Mouse (Mus musculus) right cerebral cortex, postnatal 14 days (tissue): Measurements from ENCODE around the gene Asb3.
"Not testable (repeated sequence)": the region's sequence is repeated elsewhere in the genome, so short reads cannot be mapped to it uniquely, and the experiment has no call there.

Experiments
- DNase-seq: peaks from one replicate; pipeline ENCODE4 v3.0.0; 2022

Asb3 gene

DNA sequence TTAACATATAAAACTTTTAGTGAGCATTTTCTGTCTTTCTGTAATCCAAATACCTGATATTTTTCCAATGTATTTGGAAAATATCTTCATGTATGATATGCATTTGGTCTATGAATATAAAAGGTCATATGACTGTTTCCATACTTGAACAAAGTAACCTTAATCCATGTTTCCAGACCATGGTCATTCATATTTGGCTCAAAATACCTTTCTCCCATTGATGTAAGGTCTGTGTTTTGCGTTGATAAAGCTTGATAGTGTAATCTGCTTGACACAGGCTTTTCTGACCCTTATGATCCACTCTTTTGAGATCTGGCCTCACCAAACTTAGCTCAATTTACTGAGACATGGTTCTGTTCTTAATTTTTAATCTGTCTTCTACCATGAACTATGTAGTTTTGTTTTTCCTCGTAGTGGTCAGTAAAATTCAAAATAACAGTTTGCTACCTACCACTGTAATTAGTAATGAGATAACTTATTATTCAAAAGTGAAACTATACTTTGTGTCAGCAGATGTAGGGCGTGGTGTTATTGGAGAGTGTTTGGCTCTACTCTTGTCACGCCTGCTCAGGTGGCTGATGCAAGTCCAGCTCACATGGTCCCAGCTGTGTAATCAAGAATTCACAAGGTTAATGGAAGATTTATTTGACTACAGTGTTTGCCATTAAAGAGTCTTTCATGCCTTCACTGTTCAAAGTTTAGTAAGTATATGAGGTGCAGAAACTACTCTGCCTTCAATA is 116.1 kb downstream of the Asb3 start:
- no peak for DNase-seq

DNA sequence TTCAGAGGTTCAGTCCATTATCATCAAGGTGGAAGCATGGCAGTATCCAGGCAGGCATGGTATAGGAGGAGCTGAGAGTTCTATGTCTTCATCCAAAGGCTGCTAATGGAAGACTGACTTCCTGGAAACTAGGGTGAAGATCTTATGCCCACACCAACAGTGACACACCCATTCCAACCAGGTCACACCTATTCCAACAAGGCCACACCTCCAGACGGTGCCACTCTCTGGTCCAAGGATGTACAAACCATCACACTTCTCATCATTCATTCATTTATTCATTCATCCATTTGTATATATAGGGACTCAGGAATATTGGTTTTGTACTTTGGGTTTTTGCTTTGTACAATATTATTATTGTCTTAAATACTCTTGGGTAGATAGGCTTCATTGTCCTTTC is 124.5 kb downstream of the Asb3 start:
- not testable (repeated sequence) for DNase-seq

DNA sequence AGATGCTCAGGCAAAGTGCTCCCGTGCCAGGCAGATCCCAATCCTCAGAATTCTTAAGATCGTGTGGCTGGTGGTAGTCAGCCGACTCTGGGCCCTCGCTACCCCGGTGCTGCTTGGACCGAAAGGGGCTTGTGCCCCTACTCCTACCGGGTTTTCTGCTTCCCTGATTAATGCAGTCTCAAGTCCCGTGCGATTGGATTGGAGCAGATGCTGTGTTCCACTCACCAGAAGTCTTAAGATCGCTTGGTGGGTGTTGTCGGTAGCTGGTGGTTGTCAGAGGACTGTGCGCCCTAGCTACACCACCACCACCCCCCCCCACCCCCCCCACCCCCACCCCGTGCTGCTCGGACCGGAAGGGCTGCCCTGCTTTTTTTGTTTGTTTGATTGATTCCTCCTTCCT is 132.2 kb downstream of the Asb3 start:
- not testable (repeated sequence) for DNase-seq

DNA sequence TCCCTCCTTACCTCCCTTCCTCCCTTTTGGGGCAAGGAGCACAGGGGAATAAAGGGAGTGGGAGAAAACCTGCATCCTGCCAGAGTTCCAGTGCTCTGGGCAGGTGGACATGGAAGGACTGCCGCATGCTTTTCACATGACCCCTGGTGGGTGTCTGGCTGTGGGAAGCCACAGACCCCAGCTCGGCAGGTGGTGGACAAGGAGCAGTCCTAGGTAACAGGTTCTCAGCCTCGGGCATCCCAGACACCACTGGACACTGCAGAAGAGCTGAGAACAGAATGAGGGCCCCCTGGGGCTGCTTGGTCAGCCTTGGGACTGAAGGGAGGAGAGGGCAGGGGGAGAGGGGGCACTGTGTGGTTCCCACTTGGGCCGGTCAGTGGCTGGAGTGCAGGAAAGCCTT is 149.7 kb downstream of the Asb3 start:
- no peak for DNase-seq

DNA sequence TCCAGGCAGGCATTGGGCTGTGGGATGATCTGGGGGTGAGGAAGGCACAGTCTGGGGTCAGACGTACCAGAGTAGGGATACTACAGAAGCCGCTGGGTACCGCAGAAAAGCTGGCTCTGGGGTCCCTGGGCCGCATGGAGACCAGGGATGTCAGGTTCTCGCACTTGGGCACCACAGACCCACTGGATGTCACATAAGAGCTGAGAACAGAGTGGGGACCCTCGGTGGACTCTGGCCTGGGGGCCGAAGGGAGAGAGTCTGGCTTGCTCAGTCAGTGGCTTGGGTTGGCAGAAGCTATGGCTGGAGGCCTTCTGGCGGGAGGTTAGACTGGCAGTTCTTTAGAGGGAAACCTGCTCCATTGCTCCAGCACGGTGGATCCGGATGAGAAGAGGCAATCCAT is 204.8 kb downstream of the Asb3 start:
- DNase-seq = no peak

DNA sequence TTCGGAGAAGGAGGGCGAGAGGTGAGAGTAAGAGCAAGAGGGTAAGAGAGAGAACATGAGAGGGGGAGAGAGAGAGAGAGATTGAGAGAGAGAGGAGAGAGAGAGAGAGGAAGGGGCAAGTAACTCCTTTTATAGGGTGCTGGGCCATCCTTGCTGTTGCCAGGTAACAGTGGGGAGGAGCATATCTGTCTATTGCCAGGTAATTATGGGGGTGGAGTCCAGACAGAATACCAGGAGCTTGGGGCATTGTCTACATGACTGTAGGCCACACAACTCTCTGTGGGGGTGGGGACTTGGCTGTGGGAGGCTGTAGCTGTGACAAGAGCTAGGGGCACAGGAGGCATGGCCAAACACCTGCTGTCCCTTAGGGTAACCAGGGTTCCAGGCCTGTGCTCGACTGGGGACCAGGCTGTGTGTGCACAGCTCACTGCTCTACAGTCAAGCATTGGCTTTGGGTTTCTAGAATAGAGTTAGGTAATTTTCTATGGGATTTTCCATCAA is 205.3 kb downstream of the Asb3 start:
- DNase-seq = no peak

DNA sequence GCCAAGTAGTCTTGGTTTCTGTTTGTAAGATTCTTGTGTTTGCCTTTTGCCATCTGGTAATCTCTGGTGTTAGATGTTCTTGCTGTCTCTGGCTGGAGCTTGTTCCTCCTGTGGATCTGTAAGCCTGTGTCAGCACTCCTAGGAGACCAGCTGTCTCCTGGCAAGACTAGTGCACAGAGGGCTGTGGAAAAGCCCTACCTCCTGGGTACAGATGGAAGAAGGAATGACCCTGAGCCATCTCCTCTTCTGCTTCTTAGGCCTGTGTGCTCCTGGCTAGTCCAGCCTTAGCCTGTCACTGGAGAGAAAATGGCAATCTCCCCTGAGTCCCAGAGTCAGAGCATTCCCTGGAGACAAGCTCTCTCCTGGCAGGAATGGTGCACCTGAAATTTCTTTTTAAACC is 214.3 kb downstream of the Asb3 start:
- DNase-seq = not testable (repeated sequence)

DNA sequence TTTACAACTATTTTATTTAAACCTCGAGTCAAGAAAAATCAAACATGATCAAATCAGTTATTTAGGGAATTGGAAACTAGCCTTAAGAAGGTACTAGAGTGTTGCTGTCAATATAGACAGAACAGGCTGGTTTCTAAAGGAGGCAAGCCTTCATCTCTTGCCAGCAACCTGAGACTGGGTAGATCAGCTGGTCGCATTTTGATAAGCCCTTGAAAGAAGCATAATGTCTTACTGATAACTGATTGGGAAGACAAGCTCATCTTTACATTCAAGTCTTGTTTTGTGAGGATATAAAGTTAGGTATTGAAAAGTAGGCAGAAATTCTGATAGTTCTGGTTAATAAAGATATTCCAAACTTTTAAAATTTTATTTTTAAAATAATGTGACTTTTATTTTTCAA is 217.0 kb downstream of the Asb3 start:
- no peak for DNase-seq

DNA sequence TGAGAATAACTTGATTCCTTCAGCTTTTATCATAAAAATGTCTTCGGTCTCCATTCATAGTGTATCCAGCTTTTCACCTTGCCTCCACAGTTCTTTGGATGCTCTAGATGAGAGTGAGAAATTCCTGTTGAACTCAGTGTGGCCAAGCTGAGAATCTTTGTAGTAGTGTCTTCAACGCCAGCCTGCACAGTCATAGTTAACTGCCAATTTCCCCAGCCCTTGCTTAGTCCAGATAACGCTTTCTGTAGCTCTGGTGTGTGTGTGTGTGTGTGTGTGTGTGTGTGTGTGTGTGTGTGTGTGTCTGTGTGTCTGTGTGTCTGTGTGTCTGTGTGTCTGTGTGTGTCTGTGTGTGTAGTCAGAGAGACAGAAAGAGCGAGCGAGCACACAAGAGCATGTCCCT is 220.1 kb downstream of the Asb3 start:
- DNase-seq = no peak

DNA sequence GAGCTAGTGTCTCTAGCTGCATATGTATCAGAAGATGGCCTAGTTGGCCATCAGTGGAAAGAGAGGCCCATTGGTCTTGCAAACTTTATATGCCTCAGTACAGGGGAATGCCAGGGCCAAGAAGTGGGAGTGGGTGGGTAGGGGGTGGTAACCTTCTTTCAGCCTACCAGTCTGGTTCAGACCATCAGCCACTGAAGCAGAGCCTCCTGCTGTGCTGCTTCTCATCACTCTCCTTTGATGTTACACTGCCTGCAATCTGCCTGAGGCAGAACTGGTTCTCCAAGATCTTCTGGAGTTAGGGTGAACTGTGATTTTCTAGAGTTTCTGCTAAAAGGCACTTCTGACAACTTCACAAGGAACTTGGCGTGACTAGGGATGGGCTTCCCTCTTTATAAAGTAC is 241.7 kb downstream of the Asb3 start:
- DNase-seq = not testable (repeated sequence)

DNA sequence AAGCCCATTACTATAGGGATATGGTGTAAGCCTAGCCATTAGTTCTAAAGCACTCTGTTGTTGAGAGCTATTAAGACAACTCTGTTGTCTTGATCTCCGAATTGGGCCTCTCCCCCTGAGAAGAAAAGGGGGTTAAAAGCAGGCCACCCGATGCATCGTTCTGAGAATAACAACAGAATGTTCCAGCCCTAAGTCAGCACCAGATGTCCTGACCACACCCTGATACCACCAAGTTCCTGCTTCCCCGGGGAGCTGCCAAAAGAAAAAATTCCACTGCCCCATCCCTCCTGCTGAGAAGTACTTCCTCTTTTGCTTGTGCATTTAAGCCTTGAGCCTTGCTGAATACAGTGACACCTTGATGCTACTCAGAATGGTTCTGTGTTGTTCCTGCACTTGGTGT is 248.5 kb downstream of the Asb3 start:
- DNase-seq = not testable (repeated sequence)

DNA sequence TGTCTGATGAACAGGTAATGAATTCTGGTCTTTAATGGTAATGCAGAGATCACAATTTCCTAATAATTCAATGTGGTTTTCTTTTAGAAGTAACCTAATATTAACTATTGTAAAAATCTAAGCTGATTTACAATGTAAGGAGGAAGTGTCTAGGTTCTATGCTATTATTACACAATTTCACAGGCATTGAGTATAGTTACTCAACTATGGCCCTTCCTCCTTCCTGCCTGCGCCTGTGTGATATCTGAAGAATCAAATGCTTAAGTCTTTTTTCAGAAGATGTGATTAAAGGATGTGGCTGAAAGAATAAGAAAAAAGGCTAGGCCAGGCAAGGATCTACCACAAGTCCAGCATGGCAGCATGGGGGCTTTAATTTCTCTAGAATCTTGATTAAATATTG is 249.6 kb downstream of the Asb3 start:
- DNase-seq = not testable (repeated sequence)

DNA sequence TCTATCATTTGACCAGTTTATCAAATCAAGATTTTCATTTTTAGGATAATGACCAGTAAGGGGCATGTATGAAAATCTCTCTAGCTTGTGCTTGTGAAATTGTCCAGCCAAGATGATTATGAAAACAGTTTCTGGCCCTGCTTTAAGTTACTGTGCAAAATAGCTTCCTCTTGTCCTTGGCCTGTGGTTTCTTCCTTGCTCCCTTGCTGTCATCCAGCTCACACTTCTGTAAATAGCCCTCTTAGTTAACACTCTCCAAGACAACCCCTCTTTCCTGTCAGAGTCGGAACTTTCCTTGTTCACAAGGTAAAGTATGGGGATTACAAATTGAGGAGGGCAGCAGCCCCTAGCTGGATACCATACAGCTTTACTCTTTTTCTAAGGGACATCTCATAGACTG is 253.2 kb downstream of the Asb3 start:
- not testable (repeated sequence) for DNase-seq
